Mouse (Mus musculus): ENCODE data around the gene 1110051M20Rik. TPM values are rescaled to one million over a fixed set of nuclear protein-coding genes. Genes with fewer than 3 reads are reported as not detected.
A peak's percentile ranks its signal among the peaks of the same experiment; 100 is the strongest.

The 1110051M20Rik gene
- polyA plus RNA-seq, 1 experiment from 2014 or later = 163 TPM

- WGBS = 91% methylated on average over 10 of the region's 10 CpGs
- ATAC-seq (ENCODE audit: low read depth) = no peak
Observed at GRCm38 (mm10) chr2:91320559-91321529, 123.7 kb downstream of the 1110051M20Rik start.

GRCm38 (mm10) chr2:91314184-91314583, 130.3 kb downstream of the 1110051M20Rik start:
- Histone ChIP-seq H3K9ac (replicated peaks; ENCODE audit: low read depth, low read length) (no peak overlapping the region), H3K4me3 (ENCODE audit: low read depth, low read length) (no peak overlapping the region), H3K9me3 (ENCODE audit: control insufficient read depth, low read length) (no peaks in the 10 kb centered on the region), H3K36me3 (ENCODE audit: control insufficient read depth, insufficient read depth, low read length) (no peaks in the 10 kb centered on the region), H3K27me3 (ENCODE audit: control insufficient read depth, insufficient read depth, low read length) (no peaks in the 10 kb centered on the region), H3K27ac (ENCODE audit: low read depth, low read length) (no peak overlapping the region), H3K4me1 (ENCODE audit: control insufficient read depth, insufficient read depth, low read length) (no peaks in the 10 kb centered on the region), H3K4me2 (ENCODE audit: low read depth, low read length) (no peak overlapping the region)
- no peak for ATAC-seq (ENCODE audit: low read depth)
- 88% methylated on average over 7 of the region's 7 CpGs for WGBS

More at GRCm38 (mm10) chr2:91320559-91321529, 123.7 kb downstream of the 1110051M20Rik start:
- Histone ChIP-seq H3K27me3 (ENCODE audit: control insufficient read depth, insufficient read depth, low read length) (no peaks in the 10 kb centered on the region), H3K4me1 (ENCODE audit: control insufficient read depth, insufficient read depth, low read length) (0 out of 2 replicates have a peak, but pooled peaks cover 3% of the 10 kb centered on the region), H3K36me3 (ENCODE audit: control insufficient read depth, insufficient read depth, low read length) (no peaks in the 10 kb centered on the region), H3K9ac (replicated peaks; ENCODE audit: low read depth, low read length) (no peak overlapping the region), H3K27ac (ENCODE audit: low read depth, low read length) (no peak overlapping the region), H3K9me3 (ENCODE audit: control insufficient read depth, low read length) (no peaks in the 10 kb centered on the region), H3K4me2 (ENCODE audit: low read depth, low read length) (no peak overlapping the region), H3K4me3 (ENCODE audit: low read depth, low read length) (no peak overlapping the region)

GRCm38 (mm10) chr2:91312578-91313311, 131.8 kb downstream of the 1110051M20Rik start:
- H3K27ac ChIP-seq (ENCODE audit: low read depth, low read length) = peak overlapping the region; percentile 39; the same call in 1 of the 2 replicates
- no peaks in the 10 kb centered on the region for H3K27me3 ChIP-seq (ENCODE audit: control insufficient read depth, insufficient read depth, low read length)
- no peaks in the 10 kb centered on the region for H3K36me3 ChIP-seq (ENCODE audit: control insufficient read depth, insufficient read depth, low read length)
- no peak overlapping the region for H3K4me2 ChIP-seq (ENCODE audit: low read depth, low read length)
- H3K4me1 ChIP-seq (ENCODE audit: control insufficient read depth, insufficient read depth, low read length) = no peaks in the 10 kb centered on the region
- H3K9ac ChIP-seq (replicated peaks; ENCODE audit: low read depth, low read length) = no peak overlapping the region
- 25% methylated on average over 10 of the region's 10 CpGs for WGBS
- no peak overlapping the region for H3K4me3 ChIP-seq (ENCODE audit: low read depth, low read length)
- peak; percentile 70; the same call in 1 of the 2 replicates for ATAC-seq (ENCODE audit: low read depth)
- no peaks in the 10 kb centered on the region for H3K9me3 ChIP-seq (ENCODE audit: control insufficient read depth, low read length)

- ATAC-seq (ENCODE audit: low read depth) = no peak
- no peaks in the 10 kb centered on the region for H3K9me3 ChIP-seq (ENCODE audit: control insufficient read depth, low read length)
Observed at GRCm38 (mm10) chr2:91309546-91309945, 135.0 kb downstream of the 1110051M20Rik start.

GRCm38 (mm10) chr2:91308680-91309079, 135.8 kb downstream of the 1110051M20Rik start:
- Histone ChIP-seq H3K4me2 (ENCODE audit: low read depth, low read length) (no peak overlapping the region), H3K9me3 (ENCODE audit: control insufficient read depth, low read length) (no peaks in the 10 kb centered on the region), H3K4me1 (ENCODE audit: control insufficient read depth, insufficient read depth, low read length) (no peaks in the 10 kb centered on the region), H3K9ac (replicated peaks; ENCODE audit: low read depth, low read length) (no peak overlapping the region), H3K36me3 (ENCODE audit: control insufficient read depth, insufficient read depth, low read length) (no peaks in the 10 kb centered on the region), H3K4me3 (ENCODE audit: low read depth, low read length) (no peak overlapping the region), H3K27me3 (ENCODE audit: control insufficient read depth, insufficient read depth, low read length) (no peaks in the 10 kb centered on the region), H3K27ac (ENCODE audit: low read depth, low read length) (no peak overlapping the region)
- no peak for ATAC-seq (ENCODE audit: low read depth)
- 57% methylated on average over 5 of the region's 5 CpGs for WGBS

More at GRCm38 (mm10) chr2:91309546-91309945, 135.0 kb downstream of the 1110051M20Rik start:
- 60% methylated on average over 3 of the region's 3 CpGs for WGBS
- H3K4me1 ChIP-seq (ENCODE audit: control insufficient read depth, insufficient read depth, low read length) = no peaks in the 10 kb centered on the region
- H3K9ac ChIP-seq (replicated peaks; ENCODE audit: low read depth, low read length) = no peak overlapping the region
- H3K36me3 ChIP-seq (ENCODE audit: control insufficient read depth, insufficient read depth, low read length) = no peaks in the 10 kb centered on the region
- H3K27me3 ChIP-seq (ENCODE audit: control insufficient read depth, insufficient read depth, low read length) = no peaks in the 10 kb centered on the region
- H3K4me3 ChIP-seq (ENCODE audit: low read depth, low read length) = no peak overlapping the region
- H3K27ac ChIP-seq (ENCODE audit: low read depth, low read length) = no peak overlapping the region
- H3K4me2 ChIP-seq (ENCODE audit: low read depth, low read length) = no peak overlapping the region

GRCm38 (mm10) chr2:91306589-91306988, 137.9 kb downstream of the 1110051M20Rik start:
- no peaks in the 10 kb centered on the region for H3K9me3 ChIP-seq (ENCODE audit: control insufficient read depth, low read length)
- H3K27me3 ChIP-seq (ENCODE audit: control insufficient read depth, insufficient read depth, low read length) = no peaks in the 10 kb centered on the region
- no peaks in the 10 kb centered on the region for H3K36me3 ChIP-seq (ENCODE audit: control insufficient read depth, insufficient read depth, low read length)
- H3K9ac ChIP-seq (replicated peaks; ENCODE audit: low read depth, low read length) = no peak overlapping the region
- no peak overlapping the region for H3K27ac ChIP-seq (ENCODE audit: low read depth, low read length)
- H3K4me1 ChIP-seq (ENCODE audit: control insufficient read depth, insufficient read depth, low read length) = no peaks in the 10 kb centered on the region
- no peak for ATAC-seq (ENCODE audit: low read depth)
- H3K4me3 ChIP-seq (ENCODE audit: low read depth, low read length) = no peak overlapping the region
- no peak overlapping the region for H3K4me2 ChIP-seq (ENCODE audit: low read depth, low read length)

GRCm38 (mm10) chr2:91305926-91306325, 138.6 kb downstream of the 1110051M20Rik start:
- Histone ChIP-seq H3K9ac (replicated peaks; ENCODE audit: low read depth, low read length) (no peak overlapping the region), H3K4me2 (ENCODE audit: low read depth, low read length) (no peak overlapping the region), H3K9me3 (ENCODE audit: control insufficient read depth, low read length) (no peaks in the 10 kb centered on the region), H3K36me3 (ENCODE audit: control insufficient read depth, insufficient read depth, low read length) (no peaks in the 10 kb centered on the region), H3K27ac (ENCODE audit: low read depth, low read length) (no peak overlapping the region), H3K4me1 (ENCODE audit: control insufficient read depth, insufficient read depth, low read length) (no peaks in the 10 kb centered on the region), H3K4me3 (ENCODE audit: low read depth, low read length) (no peak overlapping the region), H3K27me3 (ENCODE audit: control insufficient read depth, insufficient read depth, low read length) (no peaks in the 10 kb centered on the region)
- no peak for ATAC-seq (ENCODE audit: low read depth)
- 92% methylated on average over 9 of the region's 9 CpGs for WGBS

- no peaks in the 10 kb centered on the region for H3K27me3 ChIP-seq (ENCODE audit: control insufficient read depth, insufficient read depth, low read length)
- no peak for ATAC-seq (ENCODE audit: low read depth)
- H3K27ac ChIP-seq (ENCODE audit: low read depth, low read length) = no peak overlapping the region
- no peak overlapping the region for H3K4me3 ChIP-seq (ENCODE audit: low read depth, low read length)
- H3K9me3 ChIP-seq (ENCODE audit: control insufficient read depth, low read length) = no peaks in the 10 kb centered on the region
- WGBS = 68% methylated on average over 3 of the region's 3 CpGs
- H3K9ac ChIP-seq (replicated peaks; ENCODE audit: low read depth, low read length) = no peak overlapping the region
- H3K36me3 ChIP-seq (ENCODE audit: control insufficient read depth, insufficient read depth, low read length) = no peaks in the 10 kb centered on the region
- H3K4me1 ChIP-seq (ENCODE audit: control insufficient read depth, insufficient read depth, low read length) = no peaks in the 10 kb centered on the region
- no peak overlapping the region for H3K4me2 ChIP-seq (ENCODE audit: low read depth, low read length)
Observed at GRCm38 (mm10) chr2:91302845-91303244, 141.7 kb downstream of the 1110051M20Rik start.

- Histone ChIP-seq H3K9me3 (ENCODE audit: control insufficient read depth, low read length) (no peaks in the 10 kb centered on the region), H3K4me2 (ENCODE audit: low read depth, low read length) (no peak overlapping the region), H3K27ac (ENCODE audit: low read depth, low read length) (no peak overlapping the region), H3K4me1 (ENCODE audit: control insufficient read depth, insufficient read depth, low read length) (no peaks in the 10 kb centered on the region), H3K27me3 (ENCODE audit: control insufficient read depth, insufficient read depth, low read length) (no peaks in the 10 kb centered on the region), H3K36me3 (ENCODE audit: control insufficient read depth, insufficient read depth, low read length) (no peaks in the 10 kb centered on the region), H3K4me3 (ENCODE audit: low read depth, low read length) (no peak overlapping the region), H3K9ac (replicated peaks; ENCODE audit: low read depth, low read length) (no peak overlapping the region)
- 90% methylated on average over 2 of the region's 2 CpGs for WGBS
- ATAC-seq (ENCODE audit: low read depth) = no peak
Observed at GRCm38 (mm10) chr2:91301836-91302235, 142.7 kb downstream of the 1110051M20Rik start.
